Mouse (Mus musculus) liver, adult 2 months (tissue): ENCODE data around the gene St13.

Experiments used
- CTCF ChIP-seq: fragments of 200-500 bp; IDR thresholded peaks from 2 replicates; pipeline ENCODE4 v1.5.1; 2011; ENCODE audit warnings: low read depth, low read length, control low read depth
- POLR2A ChIP-seq: fragments of 200-500 bp; IDR thresholded peaks from 2 replicates; pipeline ENCODE4 v1.6.1; 2011; ENCODE audit warnings: low read length, control low read depth; ENCODE audit not compliant: insufficient read depth; ENCODE audit errors: extremely low read depth

DNA sequence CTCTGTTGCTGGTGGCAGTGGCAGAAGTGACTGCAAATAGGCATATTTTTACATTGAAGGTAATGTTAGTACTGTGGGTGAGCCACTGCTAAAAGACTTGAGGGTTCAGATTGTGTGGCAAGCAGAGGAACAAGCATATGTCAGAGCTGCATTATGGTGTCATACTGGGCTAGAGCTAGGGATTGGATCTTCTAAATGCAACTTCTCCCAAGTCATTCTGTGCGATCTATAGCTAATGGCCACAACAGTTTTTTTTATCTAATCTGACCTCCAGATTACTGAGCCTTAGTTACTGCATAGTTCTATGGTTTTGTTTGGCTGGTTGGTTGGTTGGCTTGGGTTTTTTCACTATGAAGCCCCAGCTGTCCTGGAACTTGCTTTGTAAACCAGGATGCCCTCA, 8.3 kb upstream of the St13 start, which contains the start of gene Dnajb7:
- TF ChIP-seq CTCF, result no peak
- TF ChIP-seq POLR2A, result no peak
